Mouse (Mus musculus) c-Kit-positive CD71-positive TER-119-positive erythroid progenitor cells, embryonic 14.5 days (primary cell): ENCODE measurements around the gene Rsbn1.

ENCODE experiments used
- DNase-seq: peaks from one replicate; pipeline ENCODE4 v3.0.0-alpha.2; 2013; ENCODE audit warnings: low spot score

Rsbn1 gene

DNA sequence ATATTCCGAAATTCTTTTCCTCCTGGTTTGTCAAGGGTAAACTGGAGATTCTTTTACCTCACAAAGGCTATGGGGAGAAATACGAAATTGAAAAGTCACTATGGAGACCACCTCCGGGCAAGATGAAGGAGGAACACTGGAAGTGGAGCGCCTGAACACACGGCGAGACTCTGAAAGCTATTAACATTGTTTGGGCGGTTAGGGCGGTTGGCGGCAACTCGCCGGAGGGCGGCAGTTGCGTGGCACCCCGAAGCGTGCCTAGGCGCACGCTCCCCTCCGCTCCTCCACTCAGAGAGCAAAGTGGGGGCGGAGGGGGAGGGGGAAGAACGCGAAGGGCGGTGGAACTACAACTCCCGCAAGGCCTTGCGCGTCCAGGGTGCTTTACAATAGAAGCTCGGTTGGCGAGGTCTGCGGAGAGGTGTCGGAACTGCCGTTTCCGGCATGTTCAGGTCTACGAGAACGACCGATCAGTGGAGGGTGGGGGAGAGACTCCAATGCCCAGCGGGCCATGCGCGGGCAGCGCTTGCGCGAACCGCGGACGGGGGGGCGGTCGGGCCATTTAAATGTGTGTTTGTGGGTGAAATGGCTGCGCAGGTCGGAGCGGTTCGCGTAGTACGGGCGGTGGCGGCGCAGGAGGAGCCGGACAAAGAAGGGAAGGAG, at the start of gene Rsbn1:
TSS of gene Rsbn1 (plus strand) at position 111 of the 660 bp plus-strand sequence.
- peak; percentile 96 for DNase-seq

DNA sequence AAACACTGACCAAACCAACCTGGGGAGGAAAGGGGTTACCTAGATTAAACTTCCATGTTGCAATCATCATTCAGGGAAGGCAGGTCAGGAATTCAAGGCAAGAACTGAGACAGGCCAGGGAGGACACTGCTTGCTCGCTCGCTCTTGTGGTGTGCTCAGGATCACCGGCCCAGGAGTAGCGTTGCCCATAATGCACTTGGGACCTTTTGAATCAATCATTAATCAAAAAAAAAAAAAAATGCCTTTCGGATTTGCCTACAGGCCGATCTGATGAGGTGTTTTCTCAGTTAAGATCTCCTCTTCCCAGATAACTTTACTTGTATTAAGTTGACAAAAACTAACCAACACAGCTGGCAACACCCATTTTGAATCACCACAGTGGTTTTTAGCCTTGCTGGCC, 49.7 kb upstream of the Rsbn1 start:
- no peak for DNase-seq

DNA sequence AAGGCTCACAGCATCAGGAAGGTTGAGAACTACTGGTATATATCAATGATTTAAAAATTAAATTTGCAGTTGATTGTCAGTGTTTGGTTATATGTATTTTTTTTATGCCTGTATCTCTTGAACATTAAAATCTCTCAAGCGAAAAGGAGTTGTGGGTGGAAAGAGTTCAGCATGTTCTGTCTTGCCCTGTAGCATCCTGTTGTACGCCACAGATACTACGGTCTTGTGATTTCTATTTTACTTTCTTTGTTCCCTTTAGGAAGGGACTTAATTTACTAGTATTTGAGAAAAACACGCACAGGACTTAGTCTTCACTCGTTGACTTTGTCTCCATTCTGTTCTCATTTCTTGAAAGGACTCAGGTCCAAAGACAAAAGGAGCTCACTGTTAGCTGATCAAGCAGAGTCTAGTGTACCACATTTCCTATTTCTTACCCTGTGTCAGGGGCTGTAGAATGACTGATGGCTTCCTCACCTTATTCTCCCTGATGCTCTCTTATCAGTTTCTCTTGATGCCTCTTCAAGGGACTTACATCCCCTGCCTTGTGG, 46.4 kb upstream of the Rsbn1 start:
- DNase-seq: no peak

DNA sequence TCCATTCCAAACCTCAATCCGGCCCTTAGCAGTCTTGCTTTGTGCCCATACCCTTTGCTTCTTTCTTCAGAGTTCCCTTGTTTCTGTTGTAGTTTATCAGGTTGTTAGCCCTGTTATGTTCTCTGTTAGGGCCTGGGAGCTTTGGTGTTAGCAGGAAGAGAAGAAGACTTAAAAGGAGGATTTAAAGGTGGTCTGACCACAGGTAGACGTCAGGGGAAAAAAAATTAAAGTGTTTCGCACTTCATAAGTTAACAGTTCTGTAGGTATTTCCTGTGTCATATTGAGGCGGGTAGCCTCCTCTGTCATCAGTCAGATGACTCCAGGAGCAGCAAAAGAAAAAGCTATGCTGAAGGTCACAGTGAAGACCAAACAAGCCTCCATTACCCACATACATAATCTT, 45.9 kb upstream of the Rsbn1 start:
- no peak for DNase-seq

DNA sequence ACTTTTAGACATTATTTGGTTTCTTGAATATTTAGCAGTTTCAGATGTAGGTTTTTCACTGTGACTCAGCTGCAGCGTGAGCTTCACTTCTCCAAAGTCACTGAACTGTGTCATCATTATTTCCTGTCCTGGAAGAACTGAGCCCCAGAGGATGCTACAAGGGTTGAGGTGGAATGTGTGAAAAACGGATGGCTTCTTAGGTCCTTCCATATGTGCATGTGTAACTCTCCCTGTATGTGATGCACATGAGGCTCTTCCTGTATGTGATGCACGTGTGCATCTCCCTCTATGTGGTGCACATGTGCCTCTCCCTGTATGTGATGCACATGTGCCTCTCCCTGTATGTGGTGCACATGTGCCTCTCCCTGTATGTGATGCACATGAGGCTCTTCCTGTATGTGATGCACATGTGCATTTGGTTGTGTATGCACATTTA, 41.2 kb upstream of the Rsbn1 start:
- DNase-seq: no peak

DNA sequence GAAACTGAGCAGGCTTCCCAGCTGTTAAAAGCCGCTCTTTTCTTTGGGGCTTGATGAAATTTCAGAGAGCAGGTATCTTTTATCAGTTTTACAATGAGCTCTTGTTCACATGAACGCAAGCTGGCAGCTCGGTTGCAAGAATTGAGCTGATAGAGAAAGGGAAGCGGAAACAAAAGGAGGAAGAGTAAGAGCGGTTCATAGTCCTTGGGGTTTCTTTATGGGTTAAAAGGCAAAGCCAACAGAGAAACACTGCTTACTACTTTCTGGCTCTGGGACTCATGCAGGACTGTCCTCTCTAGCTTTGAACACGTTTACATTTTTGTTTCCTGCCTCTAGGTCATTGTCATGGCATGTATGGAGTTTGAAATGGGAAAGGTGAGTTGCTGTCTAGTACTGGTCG, 39.6 kb upstream of the Rsbn1 start:
- no peak for DNase-seq

DNA sequence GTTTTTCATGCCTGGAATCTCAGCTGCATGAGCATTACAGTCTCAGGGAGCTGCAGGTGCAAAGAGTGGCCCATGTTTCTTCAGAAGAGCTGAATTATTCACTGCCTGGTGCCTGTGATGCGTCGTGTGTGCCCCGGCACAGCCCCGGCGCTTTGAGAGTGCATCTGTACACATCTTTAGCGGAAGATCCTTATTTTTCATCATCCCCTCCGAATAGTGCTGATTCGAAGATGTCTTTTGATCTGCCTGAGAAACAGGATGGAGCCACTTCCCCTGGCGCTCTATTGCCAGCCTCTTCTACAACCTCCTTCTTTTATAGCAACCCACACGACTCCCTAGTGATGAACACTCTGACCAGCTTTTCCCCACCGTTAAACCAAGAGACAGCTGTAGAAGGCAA, 28.0 kb upstream of the Rsbn1 start:
- DNase-seq: no peak

DNA sequence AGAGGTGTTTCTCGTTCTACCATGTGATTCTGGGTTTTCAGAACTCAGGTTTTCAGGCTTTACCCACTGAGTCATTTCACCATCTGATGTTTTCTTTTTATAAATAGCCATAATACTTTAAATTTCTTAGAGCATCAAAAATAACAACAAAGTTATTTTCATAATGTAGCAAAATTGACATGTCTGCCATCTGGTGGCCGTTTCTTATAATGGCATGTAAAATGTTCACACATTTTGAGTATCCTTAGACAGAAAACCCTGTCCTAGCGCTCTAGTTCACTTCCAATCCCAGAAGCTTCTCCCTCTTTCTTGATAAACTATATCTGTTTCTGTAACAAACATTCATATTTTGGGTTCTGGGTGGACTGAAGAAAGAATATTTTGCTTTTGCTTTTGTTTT, 26.3 kb upstream of the Rsbn1 start:
- peak; percentile 57 for DNase-seq

DNA sequence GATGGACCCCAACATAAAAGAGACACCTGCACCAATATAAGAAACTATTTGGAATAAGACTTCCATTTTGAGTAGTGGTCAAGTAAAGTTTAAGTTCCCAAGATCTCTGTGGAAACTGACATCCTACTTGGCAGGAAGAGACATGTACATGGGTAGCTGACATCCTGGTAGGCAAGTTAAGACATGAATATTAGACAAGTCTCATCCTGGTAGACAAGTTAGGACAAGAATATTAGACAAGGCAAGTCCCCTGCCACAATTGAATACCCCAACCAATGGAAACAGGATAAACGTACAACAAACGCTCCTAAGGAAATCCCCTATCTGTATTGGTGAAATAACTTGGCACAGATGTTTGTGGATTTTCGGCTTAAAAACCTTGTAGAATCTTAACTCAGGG, 20.5 kb upstream of the Rsbn1 start:
- DNase-seq: no peak

DNA sequence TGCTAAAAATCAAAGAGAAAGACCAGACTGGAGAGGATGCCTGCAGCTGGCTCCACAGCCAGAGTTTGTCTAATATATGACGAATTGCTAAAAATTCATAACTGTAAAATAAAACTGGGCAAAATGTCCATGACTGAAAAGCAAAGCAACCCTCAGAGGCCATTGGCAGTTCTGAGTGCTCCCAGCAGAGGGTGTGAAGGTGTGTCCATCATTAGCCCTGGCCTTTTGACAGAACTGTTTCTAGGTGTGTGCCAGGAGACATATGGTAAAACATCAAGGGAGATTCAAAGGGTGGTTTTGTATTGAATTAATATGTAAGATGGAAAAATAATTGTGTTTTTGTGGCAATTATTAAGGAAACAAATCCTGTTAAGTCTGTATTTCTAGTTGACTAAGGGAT, 9.2 kb upstream of the Rsbn1 start:
- peak; percentile 67 for DNase-seq

DNA sequence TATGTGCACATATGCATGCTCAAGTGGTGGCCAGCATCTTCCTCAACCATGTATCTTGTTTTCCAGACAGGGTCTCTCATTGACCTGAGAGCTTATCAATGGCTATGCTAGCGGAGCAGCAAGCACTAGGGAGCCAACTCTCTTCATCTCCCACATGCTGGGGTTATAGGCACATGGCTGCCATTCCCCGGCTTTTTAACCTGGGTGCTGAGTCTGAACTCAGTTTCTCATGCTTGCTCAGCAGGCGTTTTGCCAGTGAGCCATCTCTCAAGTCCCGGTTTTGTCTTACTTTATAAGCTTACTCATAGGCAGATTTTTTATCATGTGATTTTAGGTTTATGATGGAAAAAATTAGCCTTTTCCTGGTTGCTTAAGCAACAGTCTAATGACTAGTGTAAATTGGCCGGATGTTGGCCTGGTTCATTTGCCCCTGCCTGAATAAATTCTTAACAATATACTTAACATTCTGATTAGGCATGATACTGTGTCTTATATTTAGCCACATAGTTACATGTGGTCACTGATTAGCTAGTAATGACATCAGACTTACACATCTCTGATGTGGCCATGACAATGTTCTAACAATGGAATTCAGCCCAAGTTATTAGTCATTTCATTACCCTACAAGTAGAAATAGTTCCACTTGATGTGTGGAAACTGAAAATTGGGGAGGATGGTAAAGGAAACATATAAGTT, 6.4 kb upstream of the Rsbn1 start:
- no peak for DNase-seq

DNA sequence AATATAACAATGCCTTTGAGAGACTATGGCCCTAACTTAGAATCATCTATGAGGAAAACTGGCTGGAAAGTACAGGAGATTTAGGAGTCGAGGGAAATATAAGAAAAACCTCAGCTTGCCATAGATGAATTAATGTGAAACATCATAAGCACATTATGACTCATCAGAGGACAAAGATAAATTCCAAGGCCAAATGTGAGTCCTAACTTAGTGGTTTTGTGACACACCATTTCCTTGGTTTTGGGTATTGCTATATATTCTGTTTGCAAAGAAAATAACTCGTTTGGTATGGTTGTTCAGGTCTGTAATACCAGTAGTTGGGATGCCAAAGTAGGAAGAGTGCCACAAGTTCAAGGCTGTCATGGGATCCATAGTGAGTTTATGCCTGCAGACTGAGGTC, 5.1 kb upstream of the Rsbn1 start:
- no peak for DNase-seq

DNA sequence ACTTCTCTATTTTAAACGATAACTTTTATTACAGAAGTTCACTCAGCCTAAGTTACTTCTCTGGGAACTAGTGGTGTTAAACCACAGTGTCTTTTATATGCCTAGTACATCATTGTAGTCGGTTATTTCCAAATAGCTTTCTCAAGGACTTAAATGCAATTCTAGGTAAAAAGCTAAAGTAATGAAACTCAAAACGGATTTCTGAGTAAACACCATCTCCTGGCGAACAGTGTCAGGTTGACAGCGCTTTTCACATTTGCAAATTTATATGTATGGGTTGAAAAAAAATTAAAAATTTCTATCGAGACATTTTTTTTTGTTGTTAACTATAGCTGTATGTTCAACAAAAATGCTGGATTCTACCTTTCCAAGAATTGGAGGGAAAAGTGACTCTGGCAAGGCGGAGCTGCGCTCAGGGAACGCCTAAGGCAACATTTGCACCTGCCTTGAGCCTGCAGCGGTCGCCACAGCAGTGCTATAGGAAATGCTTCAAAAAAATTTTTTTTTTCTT, 414 bp upstream of the Rsbn1 start:
- peak; percentile 66 for DNase-seq

DNA sequence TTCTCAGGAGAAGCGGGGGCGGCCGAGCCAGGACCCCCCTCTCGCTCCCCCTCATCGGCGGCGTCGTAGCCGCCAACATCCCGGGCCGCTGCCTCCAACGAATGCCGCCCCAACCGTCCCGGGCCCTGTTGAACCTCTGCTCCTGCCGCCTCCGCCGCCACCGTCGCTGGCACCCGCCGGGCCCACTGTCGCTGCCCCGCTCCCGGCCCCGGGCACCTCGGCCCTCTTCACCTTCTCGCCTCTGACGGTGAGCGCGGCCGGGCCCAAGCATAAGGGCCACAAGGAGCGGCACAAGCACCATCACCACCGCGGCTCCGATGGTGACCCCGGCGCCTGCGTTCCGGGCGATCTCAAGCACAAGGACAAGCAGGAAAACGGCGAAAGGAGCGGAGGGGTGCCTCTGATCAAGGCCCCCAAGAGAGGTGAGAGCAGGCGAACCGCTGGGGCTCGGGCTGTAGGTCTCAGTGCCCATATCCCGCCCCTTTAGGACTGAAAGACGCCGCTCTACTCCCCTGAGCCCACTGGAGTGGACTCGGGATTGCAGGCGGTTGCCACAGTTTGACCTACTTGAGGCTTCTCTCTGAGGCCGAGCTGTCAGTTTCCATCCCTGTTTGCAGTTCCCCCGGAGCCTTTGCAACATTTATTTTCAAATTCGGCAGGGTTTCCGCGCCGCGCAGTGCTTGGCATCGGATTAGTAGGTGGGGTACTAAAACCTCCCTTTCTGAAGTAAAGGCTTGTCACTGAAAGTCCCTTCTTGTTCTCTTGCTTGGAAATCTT, 1.0 kb downstream of the Rsbn1 start:
- peak; percentile 42 for DNase-seq

DNA sequence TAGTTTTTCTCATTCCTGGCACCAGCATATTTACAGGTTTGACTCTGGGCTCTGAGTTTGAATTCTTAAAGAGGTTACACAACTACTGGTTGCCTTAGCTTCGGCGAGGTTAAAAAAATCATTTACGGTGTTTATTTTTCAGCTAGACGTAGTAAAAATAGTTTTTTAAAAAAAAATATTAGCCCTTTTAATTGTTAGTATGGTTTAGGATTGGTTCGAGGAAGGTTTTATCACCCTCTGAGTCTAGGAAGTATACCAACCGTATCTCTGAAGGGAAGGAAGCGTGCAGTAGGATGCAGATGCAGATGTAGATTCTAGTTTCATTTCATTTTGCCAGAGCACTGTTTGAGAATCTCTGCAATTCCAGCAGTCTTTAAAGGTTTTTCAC, 1.6 kb downstream of the Rsbn1 start:
- DNase-seq: peak; percentile 27

DNA sequence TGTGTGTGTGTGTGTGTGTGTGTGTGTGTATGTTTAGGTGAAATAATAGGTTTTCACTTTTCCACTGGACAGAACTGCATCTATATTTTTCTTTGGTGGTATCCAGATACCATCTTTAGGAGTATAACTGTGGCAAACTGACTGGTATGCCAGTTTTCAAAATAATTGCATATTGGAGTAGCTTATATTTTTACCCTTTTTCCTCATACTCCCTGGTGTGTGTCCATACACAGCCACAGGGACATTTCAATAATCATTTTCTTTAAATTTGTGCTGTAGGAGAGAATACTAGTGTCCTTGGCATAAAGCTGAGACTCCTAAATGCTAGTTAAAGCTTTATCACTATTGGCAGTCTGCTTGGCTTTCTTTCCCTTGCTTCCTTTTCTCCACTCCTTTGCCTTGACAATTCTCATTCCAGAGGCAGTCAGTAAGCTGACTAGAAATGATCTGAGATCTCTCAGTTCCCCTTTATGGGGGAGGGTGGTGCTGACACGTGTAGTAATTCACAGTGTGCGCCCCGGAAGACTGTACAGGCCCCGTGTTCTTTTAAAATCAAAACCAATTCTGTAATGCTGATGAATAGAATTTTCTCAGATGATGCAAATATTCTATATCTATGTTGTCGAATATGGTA, 2.4 kb downstream of the Rsbn1 start:
- DNase-seq: no peak

DNA sequence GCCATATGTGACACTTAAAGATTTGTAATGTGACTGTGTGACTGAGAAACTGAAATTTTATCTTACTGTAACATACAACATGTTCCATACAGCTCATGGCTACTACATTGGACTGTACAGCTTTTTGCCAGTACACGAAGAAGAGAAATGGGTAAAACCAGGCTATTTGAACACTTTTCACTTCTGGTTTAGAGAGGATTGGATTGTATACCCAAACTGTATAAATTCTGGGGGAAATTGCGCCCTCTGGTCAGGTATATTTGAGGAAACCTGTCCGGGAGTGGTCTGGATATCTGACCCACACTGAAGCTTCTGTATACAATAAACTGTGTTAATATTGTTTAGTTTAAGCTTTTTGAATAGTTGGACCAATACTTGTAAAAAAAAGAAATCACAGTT, 2.9 kb downstream of the Rsbn1 start:
- no peak for DNase-seq

DNA sequence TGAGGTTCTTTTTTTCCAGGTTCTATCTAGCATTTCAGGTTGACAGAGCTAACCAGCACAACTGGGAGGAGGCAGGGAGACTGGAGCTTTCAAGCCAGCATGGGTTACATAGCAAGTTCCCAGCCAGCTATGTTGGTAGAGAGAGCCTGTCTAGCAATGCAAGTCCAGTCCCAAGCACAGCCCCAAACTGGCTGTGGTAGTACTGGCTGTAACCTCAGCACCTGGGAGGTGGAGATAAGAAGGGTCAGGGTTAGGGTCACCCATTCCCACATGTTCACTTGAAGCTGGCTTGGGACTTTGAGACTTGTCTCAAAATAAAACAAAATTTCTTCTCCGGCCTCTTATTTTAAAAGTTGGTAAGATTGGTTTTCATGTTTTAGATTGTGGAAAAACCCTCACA, 6.2 kb downstream of the Rsbn1 start:
- no peak for DNase-seq

DNA sequence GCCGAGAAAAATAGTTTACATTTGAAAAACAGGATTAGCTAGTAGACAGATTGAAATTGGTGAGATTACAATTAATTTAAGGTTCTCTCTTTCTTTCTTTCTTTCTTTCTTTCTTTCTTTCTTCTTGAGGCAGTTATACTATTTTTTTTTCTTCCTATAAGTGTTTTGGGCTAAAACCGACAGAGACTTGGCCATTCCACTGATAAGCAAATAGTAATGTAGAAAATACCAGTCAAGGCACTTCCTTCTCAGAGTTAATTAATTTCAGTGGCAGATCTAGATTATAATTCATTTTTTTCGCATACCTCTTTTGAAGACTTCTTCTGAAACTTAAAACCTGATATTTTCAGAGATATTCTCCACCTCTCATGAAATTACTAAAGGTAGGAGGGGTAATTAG, 11.4 kb downstream of the Rsbn1 start:
- DNase-seq: no peak

DNA sequence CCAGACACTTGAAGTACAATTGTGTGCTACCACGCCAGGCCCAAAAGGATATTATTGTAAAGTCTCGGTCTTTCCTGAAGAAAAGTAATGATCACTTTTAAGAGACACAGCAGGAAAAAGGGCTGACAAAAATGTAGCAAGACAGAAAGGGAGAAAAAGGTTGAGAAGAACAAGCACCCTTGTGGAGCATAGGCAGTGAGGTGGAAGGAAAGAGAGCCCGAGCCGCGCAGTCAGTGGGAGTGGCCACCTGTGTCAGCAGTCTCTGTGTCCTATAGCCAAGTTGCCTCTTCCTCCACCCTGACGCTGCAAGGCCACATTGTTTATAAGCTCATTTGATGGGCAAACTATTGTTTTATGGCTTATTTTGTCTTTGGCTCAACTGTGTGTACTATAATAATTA, 13.6 kb downstream of the Rsbn1 start:
- DNase-seq: no peak

DNA sequence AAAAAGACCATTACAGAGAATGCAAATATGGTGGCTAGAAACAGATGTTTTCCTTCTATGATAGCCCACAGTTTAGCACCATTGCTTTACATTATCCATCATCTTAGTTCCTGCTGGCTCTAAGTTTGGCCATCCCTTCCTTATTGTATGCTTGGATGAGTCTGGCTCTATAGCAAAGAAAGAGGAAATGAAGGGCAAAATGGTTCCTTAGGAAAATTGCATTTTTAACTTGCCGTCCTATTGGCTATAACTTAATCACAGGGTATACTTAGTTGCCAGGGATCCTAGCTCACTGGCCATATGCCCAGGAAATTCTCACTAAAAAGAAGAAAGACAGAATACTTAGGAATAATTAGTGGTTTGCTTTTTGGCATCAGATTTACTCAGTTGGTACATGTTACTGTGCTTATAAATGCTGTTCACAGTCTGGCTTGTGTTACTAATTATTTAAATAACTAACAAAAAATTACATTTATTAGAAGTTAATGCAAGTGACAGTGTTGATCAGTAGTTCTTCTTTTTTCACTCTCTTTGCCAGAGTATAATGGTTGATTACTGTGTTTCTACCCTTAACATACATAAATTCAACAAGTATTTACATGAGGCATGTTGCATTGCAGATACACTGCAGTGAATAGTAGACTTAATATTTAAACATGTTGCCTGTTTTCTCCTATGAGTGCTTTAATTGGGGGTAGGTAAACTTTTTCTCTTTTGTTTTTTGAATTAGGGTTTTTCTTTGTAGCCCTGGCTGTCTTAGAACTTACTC, 31.1 kb downstream of the Rsbn1 start:
- DNase-seq: no peak
